Mouse (Mus musculus) forelimb bud, embryonic 11.5 days (tissue): ENCODE measurements around the gene Tsga10ip.
A peak's percentile ranks its signal among the peaks of the same experiment; 100 is the strongest.
"Not testable (repeated sequence)": the region's sequence is repeated elsewhere in the genome, so short reads cannot be mapped to it uniquely, and the experiment has no call there.

Experiments
- DNase-seq: peaks from one replicate; pipeline ENCODE4 v3.0.0-alpha.2; 2012; ENCODE audit warnings: low read depth, low spot score

Tsga10ip gene

GRCm38 (mm10) chr19:5389647-5390046 is 12.7 kb downstream of the Tsga10ip start:
- no peak for DNase-seq

GRCm38 (mm10) chr19:5388588-5389242 is 13.6 kb downstream of the Tsga10ip start, which contains the start of gene Sart1:
Gene Sart1 (minus strand): TSS chr19:5388703.
- peak; percentile 95 for DNase-seq

- DNase-seq: no peak
Measured at GRCm38 (mm10) chr19:5388011-5388441, 14.3 kb downstream of the Tsga10ip start.

- no peak for DNase-seq
Measured at GRCm38 (mm10) chr19:5384715-5385114, 17.6 kb downstream of the Tsga10ip start.

- no peak for DNase-seq
Measured at GRCm38 (mm10) chr19:5383326-5383725, 19.0 kb downstream of the Tsga10ip start.

- DNase-seq: no peak
Measured at GRCm38 (mm10) chr19:5377446-5377845, 24.9 kb downstream of the Tsga10ip start.

GRCm38 (mm10) chr19:5374748-5375147 is 27.6 kb downstream of the Tsga10ip start:
- no peak for DNase-seq

GRCm38 (mm10) chr19:5374177-5374576 is 28.1 kb downstream of the Tsga10ip start:
- DNase-seq: no peak

GRCm38 (mm10) chr19:5372724-5373123 is 29.6 kb downstream of the Tsga10ip start:
- DNase-seq: no peak

GRCm38 (mm10) chr19:5370932-5371331 is 31.4 kb downstream of the Tsga10ip start:
- no peak for DNase-seq

- DNase-seq: no peak
Measured at GRCm38 (mm10) chr19:5367455-5367854, 34.9 kb downstream of the Tsga10ip start.

GRCm38 (mm10) chr19:5367053-5367359 is 35.3 kb downstream of the Tsga10ip start, which contains the start of gene Banf1:
Gene Banf1 (minus strand): TSS chr19:5367168.
- DNase-seq: no peak

- peak; percentile 97 for DNase-seq
Measured at GRCm38 (mm10) chr19:5366175-5367052, 35.9 kb downstream of the Tsga10ip start, which contains the start of gene Eif1ad. Gene Eif1ad (plus strand): TSS chr19:5366741.

GRCm38 (mm10) chr19:5365751-5366150 is 36.6 kb downstream of the Tsga10ip start:
- DNase-seq: no peak

GRCm38 (mm10) chr19:5364124-5364523 is 38.2 kb downstream of the Tsga10ip start:
- no peak for DNase-seq

GRCm38 (mm10) chr19:5362186-5362585 is 40.1 kb downstream of the Tsga10ip start:
- no peak for DNase-seq

- DNase-seq: no peak
Measured at GRCm38 (mm10) chr19:5356080-5356479, 46.2 kb downstream of the Tsga10ip start.

GRCm38 (mm10) chr19:5353609-5354008 is 48.7 kb downstream of the Tsga10ip start:
- no peak for DNase-seq

GRCm38 (mm10) chr19:5349502-5349873 is 52.8 kb downstream of the Tsga10ip start, which contains the start of gene Cst6:
Gene Cst6 (minus strand): TSS chr19:5349574.
- DNase-seq: not testable (repeated sequence)

- peak; percentile 20 for DNase-seq
Measured at GRCm38 (mm10) chr19:5348526-5349501, 53.5 kb downstream of the Tsga10ip start.

GRCm38 (mm10) chr19:5348064-5348463 is 54.3 kb downstream of the Tsga10ip start:
- DNase-seq: no peak
